Mouse (Mus musculus) lung, embryonic 15.5 days (tissue): ENCODE data around the gene Scin. TPM values are rescaled to one million over a fixed set of nuclear protein-coding genes. Genes with fewer than 3 reads are reported as not detected.

Experiments used
- ATAC-seq: fragments of 200-750 bp; cut with Nextera tagmentation; 2 replicates; pipeline ENCODE4 v1.8.0; 2017; ENCODE audit warnings: moderate number of reproducible peaks, borderline replicate concordance; ENCODE audit not compliant: low FRiP score, low TSS enrichment; ENCODE audit errors: extremely low read depth
- H3K27ac ChIP-seq: fragments of 300-500 bp; sonication (generic); 2 replicates; pipeline ENCODE4 v1.5.1; 2015; ENCODE audit warnings: moderate library complexity, mild to moderate bottlenecking, inconsistent platforms
- H3K27me3 ChIP-seq: fragments of 300-500 bp; sonication (generic); 2 replicates; pipeline ENCODE4 v1.6.1; 2015; ENCODE audit warnings: inconsistent platforms
- H3K36me3 ChIP-seq: fragments of 300-500 bp; sonication (generic); 2 replicates; pipeline ENCODE4 v1.6.1; 2015; ENCODE audit warnings: inconsistent platforms
- H3K4me1 ChIP-seq: fragments of 300-500 bp; sonication (generic); 2 replicates; pipeline ENCODE4 v1.6.1; 2015; ENCODE audit warnings: inconsistent platforms
- H3K4me2 ChIP-seq: fragments of 300-500 bp; sonication (generic); 2 replicates; pipeline ENCODE4 v1.6.1; 2015; ENCODE audit warnings: inconsistent platforms, mild to moderate bottlenecking, moderate library complexity
- H3K4me3 ChIP-seq: fragments of 300-500 bp; sonication (generic); 2 replicates; pipeline ENCODE4 v1.5.1; 2015; ENCODE audit warnings: mild to moderate bottlenecking, inconsistent platforms
- H3K9ac ChIP-seq: fragments of 300-500 bp; sonication (generic); 2 replicates; pipeline ENCODE4 v1.6.1; 2015; ENCODE audit warnings: inconsistent platforms
- H3K9me3 ChIP-seq: fragments of 300-500 bp; sonication (generic); 2 replicates; pipeline ENCODE4 v1.6.1; 2016; ENCODE audit warnings: inconsistent platforms
- WGBS: fragments of 180-500 bp; shearing (Covaris S2); methylation state at CpG from one replicate; pipeline ENCODE4 v1.1.7; 2015; 5-methylcytosine and 5-hydroxymethylcytosine counted together
- polyA plus RNA-seq: library from polyadenylated mRNA; unstranded; fragments of >200 nt; fragmentation: Nextera tagmentation; extraction: Ambion mirVana; gene quantifications from 2 replicates; pipeline ENCODE4 v1.2.1, GENCODE M21; 2015

The Scin gene
- polyA plus RNA-seq, 1 experiment from 2014 or later, result 1.2 TPM

- no peak overlapping the region for H3K4me3 ChIP-seq
- H3K4me1 ChIP-seq, result no peaks in the 10 kb centered on the region
- no peak for ATAC-seq
- no peaks in the 10 kb centered on the region for H3K36me3 ChIP-seq
- 69% methylated on average over 2 of the region's 2 CpGs for WGBS
- no peak overlapping the region for H3K4me2 ChIP-seq
- no peaks in the 10 kb centered on the region for H3K9me3 ChIP-seq
- H3K9ac ChIP-seq, result no peak overlapping the region
- no peaks in the 10 kb centered on the region for H3K27me3 ChIP-seq
- no peak overlapping the region for H3K27ac ChIP-seq
These were observed 29.3 kb downstream of the Scin start for GRCm38 (mm10) chr12:40104750-40105149.

DNA sequence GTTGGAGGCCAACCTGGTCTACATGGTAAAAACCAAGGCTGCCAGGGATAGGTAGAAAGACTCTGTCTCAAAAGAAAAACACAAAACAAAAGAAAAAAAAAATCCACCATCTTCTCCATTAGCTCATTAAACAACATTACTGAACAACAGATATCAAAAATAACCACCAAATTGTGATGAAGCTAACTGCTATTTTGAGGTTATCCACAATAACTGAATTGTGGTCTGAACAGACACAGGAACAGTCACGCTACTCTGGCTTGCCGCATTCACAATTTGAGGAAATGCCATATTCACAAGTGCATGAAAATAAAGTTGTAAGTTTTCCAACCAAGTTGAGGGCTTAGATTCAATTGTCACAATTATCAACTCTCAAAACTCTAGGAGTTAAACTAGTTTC is 31.7 kb downstream of the Scin start:
- Histone ChIP-seq H3K4me3 (no peak overlapping the region), H3K36me3 (no peaks in the 10 kb centered on the region), H3K4me2 (no peak overlapping the region), H3K9me3 (no peaks in the 10 kb centered on the region), H3K4me1 (no peaks in the 10 kb centered on the region), H3K27ac (no peak overlapping the region), H3K9ac (no peak overlapping the region), H3K27me3 (no peaks in the 10 kb centered on the region)
- WGBS, result 93% methylated on average over 2 of the region's 2 CpGs
- ATAC-seq, result no peak

DNA sequence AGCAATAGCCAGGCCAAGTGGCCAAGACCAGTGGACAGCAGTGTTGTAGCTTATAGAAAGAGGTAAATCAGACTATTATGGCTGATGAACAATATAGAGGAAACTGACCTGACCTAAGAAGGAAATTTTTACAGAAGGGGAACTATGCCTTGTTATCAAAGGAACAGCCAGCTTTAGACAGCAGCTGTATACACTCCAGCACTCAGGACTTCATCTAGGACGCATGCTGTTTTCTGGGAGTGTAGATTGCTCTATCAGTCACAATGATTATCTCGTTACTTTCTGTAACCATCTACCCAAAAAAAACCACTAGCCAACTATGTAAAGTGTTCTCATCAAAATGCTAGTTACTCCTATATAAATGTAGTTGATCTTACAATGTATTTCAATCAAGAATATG is 34.6 kb downstream of the Scin start:
- no peak overlapping the region for H3K9ac ChIP-seq
- H3K4me2 ChIP-seq, result no peak overlapping the region
- no peaks in the 10 kb centered on the region for H3K9me3 ChIP-seq
- no peaks in the 10 kb centered on the region for H3K36me3 ChIP-seq
- no peaks in the 10 kb centered on the region for H3K27me3 ChIP-seq
- no peaks in the 10 kb centered on the region for H3K4me1 ChIP-seq
- ATAC-seq, result no peak
- no peak overlapping the region for H3K4me3 ChIP-seq
- no peak overlapping the region for H3K27ac ChIP-seq
- 64% methylated on average over 2 of the region's 2 CpGs for WGBS

GRCm38 (mm10) chr12:40097449-40097848 is 36.6 kb downstream of the Scin start:
- no peak for ATAC-seq
- no peaks in the 10 kb centered on the region for H3K4me1 ChIP-seq
- WGBS, result 86% methylated on average over 4 of the region's 4 CpGs
- H3K9me3 ChIP-seq, result no peaks in the 10 kb centered on the region
- no peaks in the 10 kb centered on the region for H3K36me3 ChIP-seq
- no peak overlapping the region for H3K4me2 ChIP-seq
- no peak overlapping the region for H3K27ac ChIP-seq
- no peak overlapping the region for H3K4me3 ChIP-seq
- H3K9ac ChIP-seq, result no peak overlapping the region
- no peaks in the 10 kb centered on the region for H3K27me3 ChIP-seq

DNA sequence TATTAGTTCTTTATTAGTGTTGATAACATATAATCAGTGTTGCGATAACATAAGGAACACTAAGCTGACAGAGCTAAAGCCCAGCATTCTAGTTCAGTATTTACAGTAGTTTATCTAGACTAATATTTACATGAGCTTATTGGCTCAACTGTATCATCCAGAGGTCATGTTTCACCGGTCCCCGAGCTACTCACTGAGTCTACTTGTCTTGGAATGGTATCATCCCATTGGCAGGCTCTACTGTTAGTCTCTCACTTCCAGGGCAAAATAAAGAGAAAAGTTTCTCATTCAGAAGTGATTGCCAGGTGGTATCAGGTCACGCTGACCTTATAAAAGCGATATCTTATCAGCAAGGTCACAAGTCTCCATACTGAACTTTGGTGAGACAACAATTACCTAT is 37.0 kb downstream of the Scin start:
- Histone ChIP-seq H3K27ac (no peak overlapping the region), H3K4me2 (no peak overlapping the region), H3K36me3 (no peaks in the 10 kb centered on the region), H3K4me1 (no peaks in the 10 kb centered on the region), H3K9me3 (no peaks in the 10 kb centered on the region), H3K4me3 (no peak overlapping the region), H3K9ac (no peak overlapping the region), H3K27me3 (no peaks in the 10 kb centered on the region)
- ATAC-seq, result no peak
- 82% methylated on average over 5 of the region's 5 CpGs for WGBS

- H3K4me2 ChIP-seq, result no peak overlapping the region
- H3K9me3 ChIP-seq, result no peaks in the 10 kb centered on the region
- no peak overlapping the region for H3K27ac ChIP-seq
- no peak overlapping the region for H3K9ac ChIP-seq
- no peak overlapping the region for H3K4me3 ChIP-seq
- H3K4me1 ChIP-seq, result no peaks in the 10 kb centered on the region
- H3K27me3 ChIP-seq, result no peaks in the 10 kb centered on the region
- no peaks in the 10 kb centered on the region for H3K36me3 ChIP-seq
- WGBS, result 73% methylated on average over 3 of the region's 3 CpGs
- ATAC-seq, result no peak
These were observed 37.6 kb downstream of the Scin start for GRCm38 (mm10) chr12:40096453-40096852.

- no peak overlapping the region for H3K27ac ChIP-seq
- no peaks in the 10 kb centered on the region for H3K9me3 ChIP-seq
- H3K4me1 ChIP-seq, result no peaks in the 10 kb centered on the region
- H3K36me3 ChIP-seq, result no peaks in the 10 kb centered on the region
- H3K4me3 ChIP-seq, result no peak overlapping the region
- H3K4me2 ChIP-seq, result no peak overlapping the region
- H3K27me3 ChIP-seq, result no peaks in the 10 kb centered on the region
- no peak overlapping the region for H3K9ac ChIP-seq
- no peak for ATAC-seq
- 63% methylated on average over 3 of the region's 3 CpGs for WGBS
These were observed 44.0 kb downstream of the Scin start for GRCm38 (mm10) chr12:40090017-40090416.

DNA sequence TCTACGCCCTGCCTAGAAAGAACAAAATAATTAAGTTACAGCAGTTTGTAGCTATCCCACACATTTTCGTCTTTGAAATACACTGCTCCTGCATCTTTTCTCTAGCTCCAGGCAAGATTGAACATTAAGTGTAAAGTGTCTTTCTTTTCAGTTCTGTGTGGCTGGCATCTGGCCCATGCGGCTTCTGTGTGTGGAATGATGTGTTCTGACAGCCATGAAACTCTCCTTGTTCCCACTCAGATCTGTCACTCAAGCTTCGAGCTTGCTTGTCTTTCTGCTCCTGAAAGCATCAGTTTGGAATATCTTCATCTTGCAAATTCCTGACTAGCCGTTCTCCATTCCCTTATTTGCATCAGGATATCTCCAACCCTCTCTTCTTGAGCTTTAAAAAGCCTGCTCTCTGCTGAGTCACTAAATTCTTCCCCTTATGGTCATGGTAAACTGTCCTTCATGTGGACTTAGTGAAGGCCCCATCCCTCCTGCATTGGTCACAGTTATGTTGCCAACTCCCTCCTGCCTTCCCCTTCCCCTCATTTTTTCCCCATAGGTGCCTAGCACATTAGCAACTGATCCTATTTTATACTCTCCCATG is 48.2 kb downstream of the Scin start:
- no peaks in the 10 kb centered on the region for H3K4me1 ChIP-seq
- no peak overlapping the region for H3K4me2 ChIP-seq
- no peak overlapping the region for H3K4me3 ChIP-seq
- WGBS, result 74% methylated on average over 5 of the region's 5 CpGs
- no peak for ATAC-seq
- no peaks in the 10 kb centered on the region for H3K9me3 ChIP-seq
- H3K9ac ChIP-seq, result no peak overlapping the region
- no peaks in the 10 kb centered on the region for H3K36me3 ChIP-seq
- no peak overlapping the region for H3K27ac ChIP-seq
- H3K27me3 ChIP-seq, result no peaks in the 10 kb centered on the region

DNA sequence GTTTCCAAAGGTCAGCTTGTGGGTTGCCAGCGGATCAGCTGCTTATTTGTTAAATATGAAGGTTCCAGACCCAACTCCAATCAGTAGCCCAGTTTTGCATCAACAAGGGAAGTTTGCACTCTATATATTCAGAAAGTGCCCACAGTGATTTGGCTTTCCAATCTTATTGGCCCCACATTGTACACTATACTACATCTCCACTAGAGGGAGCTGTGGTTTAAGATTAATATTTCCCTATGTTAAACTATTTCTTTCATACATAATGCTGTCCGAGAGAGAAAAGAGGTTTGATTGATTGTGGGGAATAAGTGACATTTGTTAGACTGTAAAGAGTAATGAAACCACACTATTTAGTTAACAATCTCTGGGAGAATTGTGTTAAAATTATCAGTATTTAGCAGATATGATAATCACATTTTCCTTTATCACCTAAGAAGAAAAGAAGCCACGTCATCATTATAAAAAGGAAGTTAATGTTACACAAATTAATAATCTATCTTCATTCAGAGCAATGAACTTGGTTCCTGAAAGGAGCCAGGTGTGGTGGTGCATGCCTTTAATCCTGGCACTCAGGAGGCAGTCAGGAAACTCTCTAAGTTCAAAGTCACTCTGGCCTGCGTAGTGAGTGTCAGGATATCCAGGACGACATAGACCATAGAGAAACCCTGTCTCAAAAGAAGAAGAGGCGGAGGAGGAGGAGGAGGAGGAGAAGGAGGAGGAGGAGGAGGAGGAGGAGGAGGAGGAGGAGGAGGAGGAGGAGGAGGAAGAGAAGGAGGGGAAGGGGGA is 51.4 kb downstream of the Scin start:
- 38% methylated on average over 5 of the region's 6 CpGs for WGBS
- H3K9me3 ChIP-seq, result no peaks in the 10 kb centered on the region
- no peak for ATAC-seq

DNA sequence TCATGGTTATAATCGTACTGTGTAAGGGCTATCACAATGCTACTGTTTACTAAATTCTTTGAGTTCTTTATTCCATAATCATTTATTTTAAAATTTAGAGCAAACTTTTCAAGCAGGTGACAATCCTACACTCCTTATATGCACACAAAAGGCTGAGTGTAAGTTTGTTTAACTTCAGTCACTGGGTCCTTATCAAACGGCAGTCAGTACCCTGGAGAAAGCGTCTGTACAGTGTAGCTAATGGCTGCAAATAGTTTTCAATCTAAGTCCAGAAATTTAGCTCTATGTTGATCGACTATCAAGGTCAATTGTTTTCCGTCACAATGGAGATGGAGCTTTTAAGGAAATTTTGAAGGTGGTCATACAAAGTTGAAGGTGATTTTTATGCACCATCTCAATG is 52.0 kb downstream of the Scin start:
- no peaks in the 10 kb centered on the region for H3K36me3 ChIP-seq
- H3K27me3 ChIP-seq, result no peaks in the 10 kb centered on the region
- WGBS, result 39% methylated on average over 5 of the region's 5 CpGs
- no peak overlapping the region for H3K4me2 ChIP-seq
- no peak overlapping the region for H3K4me3 ChIP-seq
- no peak for ATAC-seq
- no peak overlapping the region for H3K27ac ChIP-seq
- no peak overlapping the region for H3K9ac ChIP-seq
- H3K4me1 ChIP-seq, result no peaks in the 10 kb centered on the region
- no peaks in the 10 kb centered on the region for H3K9me3 ChIP-seq

More for the DNA sequence above, 51.4 kb downstream of the Scin start:
- H3K4me2 ChIP-seq, result no peak overlapping the region
- no peaks in the 10 kb centered on the region for H3K4me1 ChIP-seq
- H3K27ac ChIP-seq, result no peak overlapping the region
- H3K36me3 ChIP-seq, result no peaks in the 10 kb centered on the region
- no peaks in the 10 kb centered on the region for H3K27me3 ChIP-seq
- H3K9ac ChIP-seq, result no peak overlapping the region
- H3K4me3 ChIP-seq, result no peak overlapping the region

DNA sequence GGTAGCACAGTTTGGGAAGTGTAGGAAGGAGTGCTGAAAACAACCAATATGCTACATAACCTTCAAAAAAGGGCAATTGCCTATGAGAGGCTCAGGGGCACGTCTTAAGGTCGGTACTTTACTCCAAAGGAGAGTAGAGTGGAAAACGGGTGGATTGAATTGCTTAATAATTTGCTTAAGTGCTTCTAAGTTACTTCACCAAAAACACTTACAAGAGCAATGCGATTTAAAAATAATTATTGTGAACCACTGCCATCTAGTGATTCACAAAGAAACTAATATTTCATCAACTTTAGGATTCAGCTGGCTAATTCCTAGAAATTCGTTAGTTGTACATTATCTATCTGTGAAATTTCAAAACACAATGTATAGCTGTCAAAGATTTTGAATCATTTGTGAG is 60.4 kb downstream of the Scin start:
- Histone ChIP-seq H3K27me3 (no peaks in the 10 kb centered on the region), H3K27ac (no peak overlapping the region), H3K4me3 (no peak overlapping the region), H3K36me3 (no peaks in the 10 kb centered on the region), H3K4me2 (no peak overlapping the region), H3K9me3 (no peaks in the 10 kb centered on the region), H3K4me1 (no peaks in the 10 kb centered on the region), H3K9ac (no peak overlapping the region)
- 42% methylated on average over 5 of the region's 5 CpGs for WGBS
- no peak for ATAC-seq

DNA sequence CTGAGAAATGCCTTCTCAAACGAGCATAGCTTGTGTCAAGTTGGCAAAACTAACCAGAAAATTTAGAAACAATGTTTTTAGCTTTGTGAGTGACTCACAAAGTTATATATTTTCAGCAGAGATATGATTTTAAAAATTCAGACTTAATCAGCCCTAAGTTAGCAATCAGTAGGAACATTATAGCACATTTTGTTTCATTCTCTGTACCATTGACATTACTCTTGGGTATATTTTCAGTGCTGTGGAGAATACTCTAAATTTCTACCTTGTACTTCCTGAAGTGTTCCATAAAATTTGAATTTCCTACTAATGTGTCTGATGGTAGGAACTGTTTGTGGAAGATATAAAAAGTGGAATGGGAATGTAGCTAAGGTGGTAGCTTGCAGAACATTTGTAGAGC is 87.0 kb downstream of the Scin start:
- H3K36me3 ChIP-seq, result no peaks in the 10 kb centered on the region
- H3K4me1 ChIP-seq, result no peaks in the 10 kb centered on the region
- no peak for ATAC-seq
- no peaks in the 10 kb centered on the region for H3K27me3 ChIP-seq
- no peak overlapping the region for H3K27ac ChIP-seq
- no peak overlapping the region for H3K4me2 ChIP-seq
- 58% methylated on average over 1 of the region's 1 CpGs for WGBS
- no peak overlapping the region for H3K9ac ChIP-seq
- no peaks in the 10 kb centered on the region for H3K9me3 ChIP-seq
- no peak overlapping the region for H3K4me3 ChIP-seq
